8 mouse cellular contexts compared by ENCODE assay signal in the genomic region with DNA sequence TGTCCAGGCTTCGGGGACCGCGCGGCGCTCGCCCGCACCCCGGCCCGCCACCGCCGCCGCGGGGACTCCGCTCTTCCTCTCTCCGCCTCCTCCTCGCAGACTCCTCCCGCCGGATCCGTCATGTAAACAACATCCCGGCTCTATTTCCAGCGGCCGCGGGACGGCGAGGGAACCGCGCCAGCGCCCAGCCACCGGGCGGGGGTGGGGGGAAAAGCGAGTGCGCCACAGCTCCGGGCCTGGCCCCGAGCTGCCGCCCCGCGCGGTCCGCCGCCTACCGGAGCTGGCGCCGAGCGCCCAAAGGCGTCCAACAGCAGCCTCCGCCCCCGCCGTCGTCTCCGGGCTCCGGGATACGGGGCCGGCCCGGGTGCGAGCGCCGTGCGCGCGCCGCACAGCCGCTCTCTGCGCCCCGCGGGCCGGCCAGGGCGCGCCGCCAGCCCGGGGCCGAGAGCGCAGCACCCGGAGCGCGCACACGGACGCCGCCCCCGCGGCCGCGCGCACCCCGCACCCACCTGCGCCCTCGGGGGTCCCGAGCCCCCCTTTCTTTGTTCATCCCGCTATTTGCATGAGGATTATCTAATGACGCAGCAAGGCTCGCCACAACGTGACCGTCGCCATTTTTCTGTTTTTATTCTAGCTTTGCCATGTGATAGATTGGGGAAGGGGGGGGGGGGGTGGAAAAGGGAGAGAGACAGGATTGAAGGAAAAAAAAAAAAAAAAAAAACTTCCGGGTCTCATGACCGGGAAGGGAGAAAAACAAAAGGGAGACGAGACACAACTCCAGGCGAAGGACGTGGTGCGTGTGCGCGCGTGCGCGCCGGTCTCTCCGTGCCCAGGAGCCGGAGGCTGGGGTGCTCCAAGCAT.
A peak's percentile ranks its signal among the peaks of the same experiment; 100 is the strongest.
DNase-seq lines count a peak whose midpoint lies in the region; ATAC-seq and TF ChIP-seq lines count a peak whose summit lies in the region.

No protein-coding gene starts in this region.

- peak overlapping the region; percentile 96 for H3K4me3 ChIP-seq in bone marrow macrophage, adult 2 months (ENCODE audit: insufficient read depth, low read length)
- peak overlapping the region; percentile 92 for H3K4me3 ChIP-seq in heart, embryonic 13.5 days
- H3K4me3 ChIP-seq in kidney, postnatal 0 days (replicated peaks; ENCODE audit: low read depth, low read length), result peak overlapping the region; percentile 80
- H3K4me3 ChIP-seq in liver, embryonic 11.5 days (ENCODE audit: low read depth, low read length), result peak overlapping the region; percentile 69

- DNase-seq in 416B (ENCODE audit: low read depth), result peak; percentile 70
- DNase-seq in kidney, postnatal 0 days (ENCODE audit: low spot score), result peak; percentile 84
- DNase-seq in liver, embryonic 11.5 days (ENCODE audit: low spot score), result peak; percentile 63
- DNase-seq in naive thymus-derived CD4-positive, alpha-beta T cell, adult 2 months (ENCODE audit: low read depth), result peak; percentile 77
- DNase-seq in splenic B cell, adult 2 months (ENCODE audit: low read depth, low spot score), result peak; percentile 74

- H3K4me1 ChIP-seq in bone marrow macrophage, adult 2 months (ENCODE audit: control insufficient read depth, insufficient read depth, low read length), result peaks cover 17% of the 10 kb centered on the region
- peaks cover 29% of the 10 kb centered on the region for H3K4me1 ChIP-seq in heart, embryonic 13.5 days
- 0 out of 2 replicates have a peak, but pooled peaks cover 2% of the 10 kb centered on the region for H3K4me1 ChIP-seq in kidney, postnatal 0 days (replicated peaks; ENCODE audit: insufficient read depth, low read length)
- peaks cover 8% of the 10 kb centered on the region; the same call in 1 of the 2 replicates for H3K4me1 ChIP-seq in liver, embryonic 11.5 days (replicated peaks; ENCODE audit: control insufficient read depth, insufficient read depth, low read length)

- under 1% methylated on average over 79 of the region's 107 CpGs for WGBS in heart, embryonic 13.5 days
- under 1% methylated on average over 107 of the region's 107 CpGs for WGBS in kidney, postnatal 0 days
- WGBS in liver, embryonic 11.5 days, result under 1% methylated on average over 105 of the region's 107 CpGs

- no peak for TF ChIP-seq CTCF in bone marrow macrophage, adult 2 months (IDR thresholded peaks at IDR 0.05; ENCODE audit: low read depth, low read length)
- TF ChIP-seq CTCF in kidney, postnatal 0 days (IDR thresholded peaks at IDR 0.05; ENCODE audit: low read depth), result no peak

- H3K36me3 ChIP-seq in heart, embryonic 13.5 days, result no peaks in the 10 kb centered on the region
- no peaks in the 10 kb centered on the region for H3K36me3 ChIP-seq in kidney, postnatal 0 days (ENCODE audit: insufficient read depth, low read length)
- H3K36me3 ChIP-seq in liver, embryonic 11.5 days (ENCODE audit: control insufficient read depth, insufficient read depth, low read length), result no peaks in the 10 kb centered on the region
- no peaks in the 10 kb centered on the region for H3K36me3 ChIP-seq in splenic B cell, adult 2 months (ENCODE audit: control insufficient read depth, insufficient read depth, low read length, poor library complexity, severe bottlenecking)

- H3K27ac ChIP-seq in bone marrow macrophage, adult 2 months (ENCODE audit: insufficient read depth, low read depth, low read length), result peak overlapping the region; percentile 94
- H3K27ac ChIP-seq in heart, embryonic 13.5 days (replicated peaks), result peak overlapping the region; percentile 90
- H3K27ac ChIP-seq in kidney, postnatal 0 days, result peak overlapping the region; percentile 96
- no peak overlapping the region; the same call in 1 of the 2 replicates for H3K27ac ChIP-seq in liver, embryonic 11.5 days (ENCODE audit: low read depth, low read length)

- H3K4me2 ChIP-seq in heart, embryonic 13.5 days, result peak overlapping the region; percentile 84
- H3K4me2 ChIP-seq in kidney, postnatal 0 days (ENCODE audit: low read length), result peak overlapping the region; percentile 95
- peak overlapping the region; percentile 95 for H3K4me2 ChIP-seq in liver, embryonic 11.5 days

- H3K9me3 ChIP-seq in heart, embryonic 13.5 days, result no peaks in the 10 kb centered on the region
- no peaks in the 10 kb centered on the region for H3K9me3 ChIP-seq in kidney, postnatal 0 days (replicated peaks; ENCODE audit: low read length)
- no peaks in the 10 kb centered on the region for H3K9me3 ChIP-seq in liver, embryonic 11.5 days (ENCODE audit: control insufficient read depth, low read length)

- no peaks in the 10 kb centered on the region for H3K27me3 ChIP-seq in heart, embryonic 13.5 days (replicated peaks)
- no peaks in the 10 kb centered on the region for H3K27me3 ChIP-seq in kidney, postnatal 0 days (ENCODE audit: insufficient read depth, low read length)
- peaks cover 11% of the 10 kb centered on the region; the same call in 1 of the 2 replicates for H3K27me3 ChIP-seq in liver, embryonic 11.5 days (replicated peaks; ENCODE audit: control insufficient read depth, insufficient read depth, low read length)
- no peaks in the 10 kb centered on the region for H3K27me3 ChIP-seq in splenic B cell, adult 2 months (ENCODE audit: control insufficient read depth, insufficient read depth, low read length, poor library complexity, severe bottlenecking)

- TF ChIP-seq POLR2A in bone marrow macrophage, adult 2 months (IDR thresholded peaks at IDR 0.05; ENCODE audit: borderline replicate concordance, low read depth, low read length), result no peak

- peak overlapping the region; percentile 93 for H3K9ac ChIP-seq in heart, embryonic 13.5 days
- H3K9ac ChIP-seq in kidney, postnatal 0 days (ENCODE audit: low read depth, low read length), result peak overlapping the region; percentile 95
- H3K9ac ChIP-seq in liver, embryonic 11.5 days (ENCODE audit: low read depth, low read length), result peak overlapping the region; percentile 62

- ATAC-seq in erythroid progenitor cell, adult 5-6 weeks (replicated peaks; ENCODE audit: low FRiP score, poor library complexity, severe bottlenecking), result peak; percentile 48
- peak; percentile 71; the same call in 1 of the 2 replicates for ATAC-seq in heart, embryonic 13.5 days (ENCODE audit: extremely low read depth, insufficient number of reproducible peaks, low FRiP score, low TSS enrichment)
- ATAC-seq in kidney, postnatal 0 days (replicated peaks; ENCODE audit: low FRiP score, low read depth), result peak; percentile 68
- ATAC-seq in liver, embryonic 11.5 days (replicated peaks; ENCODE audit: low FRiP score), result peak; percentile 71
